Mouse (Mus musculus) liver, embryonic 15.5 days (tissue): ENCODE results near the gene S1pr2. TPM values are rescaled to one million over a fixed set of nuclear protein-coding genes. Genes with fewer than 3 reads are reported as not detected.

Experiments
- ATAC-seq: fragments of 200-750 bp; cut with Nextera tagmentation; 2 replicates; pipeline ENCODE4 v1.8.0; 2017; ENCODE audit warnings: moderate number of reproducible peaks, mild to moderate bottlenecking, moderate library complexity; ENCODE audit not compliant: insufficient read depth
- H3K27ac ChIP-seq: fragments of 300-500 bp; sonication (generic); replicated peaks from 2 replicates; pipeline ENCODE4 v1.5.1; 2015; ENCODE audit warnings: mild to moderate bottlenecking, inconsistent platforms
- H3K27me3 ChIP-seq: fragments of 300-500 bp; sonication (generic); 2 replicates; pipeline ENCODE4 v1.6.1; 2015; ENCODE audit warnings: mild to moderate bottlenecking, inconsistent platforms
- H3K36me3 ChIP-seq: fragments of 300-500 bp; sonication (generic); replicated peaks from 2 replicates; pipeline ENCODE4 v1.6.1; 2015; ENCODE audit warnings: moderate library complexity, mild to moderate bottlenecking, inconsistent platforms
- H3K4me1 ChIP-seq: fragments of 300-500 bp; sonication (generic); replicated peaks from 2 replicates; pipeline ENCODE4 v1.6.1; 2015; ENCODE audit warnings: inconsistent platforms
- H3K4me2 ChIP-seq: fragments of 300-500 bp; sonication (generic); 2 replicates; pipeline ENCODE4 v1.6.1; 2015; ENCODE audit warnings: moderate library complexity, mild to moderate bottlenecking, inconsistent platforms
- H3K4me3 ChIP-seq: fragments of 300-500 bp; sonication (generic); replicated peaks from 2 replicates; pipeline ENCODE4 v1.5.1; 2015; ENCODE audit warnings: mild to moderate bottlenecking, inconsistent platforms
- H3K9ac ChIP-seq: fragments of 300-500 bp; sonication (generic); 2 replicates; pipeline ENCODE4 v1.6.1; 2015; ENCODE audit warnings: moderate library complexity, mild to moderate bottlenecking, inconsistent platforms
- H3K9me3 ChIP-seq: fragments of 300-500 bp; sonication (generic); replicated peaks from 2 replicates; pipeline ENCODE4 v1.6.1; 2016; ENCODE audit warnings: inconsistent platforms
- WGBS: fragments of 180-500 bp; shearing (Covaris S2); methylation state at CpG from one replicate; pipeline ENCODE4 v1.1.7; 2015; ENCODE audit warnings: mixed read lengths; ENCODE audit not compliant: insufficient replicate concordance; 5-methylcytosine and 5-hydroxymethylcytosine counted together
- polyA plus RNA-seq: library from polyadenylated mRNA; unstranded; fragments of >200 nt; fragmentation: Nextera tagmentation; extraction: Ambion mirVana; gene quantifications from 2 replicates; pipeline ENCODE4 v1.2.1, GENCODE M21; 2015

Gene S1pr2
- polyA plus RNA-seq, 1 experiment from 2014 or later = 4.2 TPM

GRCm38 (mm10) chr9:20997065-20997464 is 20.5 kb upstream of the S1pr2 start:
- no peak overlapping the region for H3K4me2 ChIP-seq
- no peak overlapping the region for H3K9ac ChIP-seq
- peaks cover 29% of the 10 kb centered on the region for H3K4me1 ChIP-seq
- no peaks in the 10 kb centered on the region for H3K27me3 ChIP-seq
- no peak overlapping the region for H3K4me3 ChIP-seq
- H3K9me3 ChIP-seq = no peaks in the 10 kb centered on the region
- H3K36me3 ChIP-seq = no peaks in the 10 kb centered on the region
- 55% methylated on average over 8 of the region's 8 CpGs for WGBS
- no peak overlapping the region for H3K27ac ChIP-seq
- no peak for ATAC-seq

GRCm38 (mm10) chr9:20995069-20995468 is 18.5 kb upstream of the S1pr2 start:
- WGBS = 52% methylated on average over 3 of the region's 3 CpGs
- no peaks in the 10 kb centered on the region for H3K27me3 ChIP-seq
- ATAC-seq = no peak
- no peak overlapping the region for H3K4me2 ChIP-seq
- H3K9me3 ChIP-seq = no peaks in the 10 kb centered on the region
- H3K36me3 ChIP-seq = no peaks in the 10 kb centered on the region
- H3K9ac ChIP-seq = no peak overlapping the region
- H3K4me3 ChIP-seq = no peak overlapping the region
- H3K4me1 ChIP-seq = peaks cover 22% of the 10 kb centered on the region
- no peak overlapping the region for H3K27ac ChIP-seq

- H3K4me2 ChIP-seq = no peak overlapping the region
- WGBS = 63% methylated on average over 5 of the region's 5 CpGs
- no peak for ATAC-seq
Observed at GRCm38 (mm10) chr9:20993165-20993898, 16.8 kb upstream of the S1pr2 start.

GRCm38 (mm10) chr9:20991587-20991986 is 15.0 kb upstream of the S1pr2 start:
- H3K4me2 ChIP-seq = no peak overlapping the region
- H3K27ac ChIP-seq = no peak overlapping the region
- WGBS = 82% methylated on average over 4 of the region's 4 CpGs
- no peaks in the 10 kb centered on the region for H3K9me3 ChIP-seq
- H3K27me3 ChIP-seq = 0 out of 2 replicates have a peak, but pooled peaks cover 3% of the 10 kb centered on the region
- H3K36me3 ChIP-seq = no peaks in the 10 kb centered on the region
- H3K4me1 ChIP-seq = peaks cover 12% of the 10 kb centered on the region
- H3K9ac ChIP-seq = no peak overlapping the region
- ATAC-seq = no peak
- no peak overlapping the region for H3K4me3 ChIP-seq

More at GRCm38 (mm10) chr9:20993165-20993898, 16.8 kb upstream of the S1pr2 start:
- Histone ChIP-seq H3K4me3 (no peak overlapping the region), H3K4me1 (peaks cover 22% of the 10 kb centered on the region), H3K36me3 (no peaks in the 10 kb centered on the region), H3K27me3 (no peaks in the 10 kb centered on the region), H3K9ac (no peak overlapping the region), H3K9me3 (no peaks in the 10 kb centered on the region), H3K27ac (no peak overlapping the region)

GRCm38 (mm10) chr9:20990861-20991260 is 14.3 kb upstream of the S1pr2 start:
- no peak overlapping the region for H3K4me3 ChIP-seq

GRCm38 (mm10) chr9:20987953-20988352 is 11.4 kb upstream of the S1pr2 start:
- 0 out of 2 replicates have a peak, but pooled peaks cover 3% of the 10 kb centered on the region for H3K27me3 ChIP-seq
- no peak for ATAC-seq
- no peak overlapping the region for H3K9ac ChIP-seq
- H3K4me3 ChIP-seq = no peak overlapping the region
- H3K9me3 ChIP-seq = no peaks in the 10 kb centered on the region
- WGBS = 36% methylated on average over 7 of the region's 7 CpGs
- H3K27ac ChIP-seq = no peak overlapping the region
- H3K4me2 ChIP-seq = no peak overlapping the region
- H3K4me1 ChIP-seq = peaks cover 8% of the 10 kb centered on the region
- no peaks in the 10 kb centered on the region for H3K36me3 ChIP-seq

More at GRCm38 (mm10) chr9:20990861-20991260, 14.3 kb upstream of the S1pr2 start:
- H3K9ac ChIP-seq = no peak overlapping the region
- 0 out of 2 replicates have a peak, but pooled peaks cover 3% of the 10 kb centered on the region for H3K27me3 ChIP-seq
- peaks cover 12% of the 10 kb centered on the region for H3K4me1 ChIP-seq
- peak overlapping the region; percentile 19; the same call in 1 of the 2 replicates for H3K4me2 ChIP-seq
- 20% methylated on average over 10 of the region's 10 CpGs for WGBS
- no peaks in the 10 kb centered on the region for H3K9me3 ChIP-seq
- no peaks in the 10 kb centered on the region for H3K36me3 ChIP-seq
- H3K27ac ChIP-seq = no peak overlapping the region
- no peak for ATAC-seq

GRCm38 (mm10) chr9:20986952-20987686 is 10.5 kb upstream of the S1pr2 start:
- no peak for ATAC-seq
- Histone ChIP-seq H3K9me3 (no peaks in the 10 kb centered on the region), H3K27ac (no peak overlapping the region), H3K4me2 (no peak overlapping the region), H3K4me1 (peaks cover 8% of the 10 kb centered on the region), H3K36me3 (no peaks in the 10 kb centered on the region), H3K27me3 (0 out of 2 replicates have a peak, but pooled peaks cover 3% of the 10 kb centered on the region), H3K4me3 (no peak overlapping the region), H3K9ac (no peak overlapping the region)
- WGBS = 65% methylated on average over 15 of the region's 15 CpGs

GRCm38 (mm10) chr9:20983169-20983568 is 6.6 kb upstream of the S1pr2 start:
- WGBS = 33% methylated on average over 5 of the region's 5 CpGs
- H3K27me3 ChIP-seq = 0 out of 2 replicates have a peak, but pooled peaks cover 3% of the 10 kb centered on the region

GRCm38 (mm10) chr9:20982171-20982570 is 5.6 kb upstream of the S1pr2 start:
- no peak for ATAC-seq
- 59% methylated on average over 3 of the region's 3 CpGs for WGBS

More at GRCm38 (mm10) chr9:20983169-20983568, 6.6 kb upstream of the S1pr2 start:
- no peak overlapping the region for H3K4me2 ChIP-seq
- no peak overlapping the region for H3K9ac ChIP-seq
- H3K36me3 ChIP-seq = no peaks in the 10 kb centered on the region
- H3K4me1 ChIP-seq = peaks cover 13% of the 10 kb centered on the region
- no peak for ATAC-seq
- H3K9me3 ChIP-seq = no peaks in the 10 kb centered on the region
- no peak overlapping the region for H3K4me3 ChIP-seq
- no peak overlapping the region for H3K27ac ChIP-seq

GRCm38 (mm10) chr9:20979769-20980168 is 3.2 kb upstream of the S1pr2 start:
- no peak overlapping the region for H3K4me2 ChIP-seq
- peaks cover 46% of the 10 kb centered on the region for H3K4me1 ChIP-seq
- no peak overlapping the region for H3K27ac ChIP-seq
- peaks cover 14% of the 10 kb centered on the region for H3K27me3 ChIP-seq
- H3K4me3 ChIP-seq = no peak overlapping the region
- no peaks in the 10 kb centered on the region for H3K9me3 ChIP-seq
- H3K9ac ChIP-seq = no peak overlapping the region
- no peaks in the 10 kb centered on the region for H3K36me3 ChIP-seq
- 79% methylated on average over 7 of the region's 7 CpGs for WGBS
- ATAC-seq = no peak

More at GRCm38 (mm10) chr9:20982171-20982570, 5.6 kb upstream of the S1pr2 start:
- H3K4me3 ChIP-seq = no peak overlapping the region
- peaks cover 22% of the 10 kb centered on the region for H3K4me1 ChIP-seq
- no peak overlapping the region for H3K27ac ChIP-seq
- H3K36me3 ChIP-seq = no peaks in the 10 kb centered on the region
- H3K9me3 ChIP-seq = no peaks in the 10 kb centered on the region
- no peaks in the 10 kb centered on the region for H3K27me3 ChIP-seq
- H3K4me2 ChIP-seq = no peak overlapping the region
- no peak overlapping the region for H3K9ac ChIP-seq

- Histone ChIP-seq H3K4me3 (no peak overlapping the region), H3K9me3 (no peaks in the 10 kb centered on the region), H3K36me3 (no peaks in the 10 kb centered on the region), H3K4me1 (peaks cover 51% of the 10 kb centered on the region), H3K27me3 (peaks cover 18% of the 10 kb centered on the region), H3K9ac (no peak overlapping the region), H3K27ac (no peak overlapping the region), H3K4me2 (no peak overlapping the region)
- ATAC-seq = no peak
- WGBS = 60% methylated on average over 5 of the region's 5 CpGs
Observed at GRCm38 (mm10) chr9:20979181-20979580, 2.6 kb upstream of the S1pr2 start.
